Mouse (Mus musculus): ENCODE results near the gene Rbfox3. TPM values are rescaled to one million over a fixed set of nuclear protein-coding genes. Genes with fewer than 3 reads are reported as not detected.
A peak's percentile ranks its signal among the peaks of the same experiment; 100 is the strongest.
"Not testable (repeated sequence)": the region's sequence is repeated elsewhere in the genome, so short reads cannot be mapped to it uniquely, and the experiment has no call there.

Gene Rbfox3
- polyA plus RNA-seq, 1 experiment: 0.51 TPM

DNA sequence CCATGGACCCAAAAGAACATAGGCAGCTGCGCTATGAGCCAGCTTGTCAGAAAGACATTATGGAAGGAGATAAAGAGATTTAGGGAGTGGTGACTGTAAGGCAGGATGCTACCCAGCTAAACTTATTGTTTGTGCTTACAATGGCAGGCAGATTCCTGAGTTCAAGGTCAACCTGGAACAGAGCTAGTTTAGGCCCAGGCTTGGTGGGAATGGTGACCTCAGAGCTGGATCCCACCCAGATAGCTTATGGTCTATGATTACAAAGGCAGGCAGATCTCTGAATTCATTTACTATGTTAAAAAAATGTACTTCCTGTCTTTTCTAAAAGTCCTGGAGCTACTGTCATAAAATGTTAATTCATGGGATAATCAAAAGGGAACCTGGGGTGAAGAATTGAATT is 123.3 kb downstream of the Rbfox3 start:
- Histone ChIP-seq H3K27me3 (ENCODE audit: control insufficient read depth, insufficient read depth, low read length) (no peaks in the 10 kb centered on the region), H3K36me3 (ENCODE audit: control insufficient read depth, insufficient read depth, low read length) (no peaks in the 10 kb centered on the region), H3K4me1 (ENCODE audit: control insufficient read depth, insufficient read depth, insufficient read length) (no peaks in the 10 kb centered on the region), H3K4me3 (ENCODE audit: extremely low read depth, insufficient read depth, insufficient read length) (no peak overlapping the region), H3K27ac (ENCODE audit: insufficient read depth, low read length) (no peak overlapping the region)
- no peak for DNase-seq (ENCODE audit: low read depth in 1 of 2, low spot score in 2 of 2)
- WGBS: 92% methylated on average over 1 of the region's 1 CpGs
- TF ChIP-seq POLR2A (IDR thresholded peaks at IDR 0.05; ENCODE audit: low read depth, low read length): no peak
- no peak for TF ChIP-seq CTCF (IDR thresholded peaks at IDR 0.05; ENCODE audit: extremely low read depth, insufficient read depth, insufficient read length, insufficient replicate concordance)

- Histone ChIP-seq H3K27me3 (ENCODE audit: control insufficient read depth, insufficient read depth, low read length) (no peaks in the 10 kb centered on the region), H3K4me1 (ENCODE audit: control insufficient read depth, insufficient read depth, insufficient read length) (no peaks in the 10 kb centered on the region)
Observed at GRCm38 (mm10) chr11:118782677-118783076, 128.7 kb downstream of the Rbfox3 start.

DNA sequence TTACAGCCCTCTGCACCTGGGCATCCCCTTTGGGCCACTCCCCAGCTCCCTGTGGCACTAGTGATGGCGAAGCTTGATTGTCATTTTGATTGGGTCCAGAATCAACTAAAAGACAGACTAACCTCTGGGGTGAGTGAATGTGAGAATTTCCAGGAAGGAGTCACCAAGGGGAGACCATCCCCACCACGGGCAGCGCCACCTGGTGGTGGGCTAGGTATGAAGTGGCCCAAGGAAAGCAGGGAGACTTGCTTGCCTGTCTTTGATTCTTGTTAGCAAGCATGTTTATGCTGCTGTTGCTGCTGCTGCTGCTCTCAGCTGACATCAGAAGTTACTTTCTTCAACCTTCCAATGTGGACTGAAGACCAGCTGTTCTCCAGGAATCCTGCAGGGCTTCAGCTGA is 135.6 kb downstream of the Rbfox3 start:
- TF ChIP-seq CTCF (IDR thresholded peaks at IDR 0.05; ENCODE audit: extremely low read depth, insufficient read depth, insufficient read length, insufficient replicate concordance) (peak; percentile 65; the same call in 1 of the 2 replicates), POLR2A (IDR thresholded peaks at IDR 0.05; ENCODE audit: low read depth, low read length) (no peak)
- H3K27ac ChIP-seq (ENCODE audit: insufficient read depth, low read length): no peak overlapping the region
- no peak overlapping the region for H3K4me3 ChIP-seq (ENCODE audit: extremely low read depth, insufficient read depth, insufficient read length)
- H3K27me3 ChIP-seq (ENCODE audit: control insufficient read depth, insufficient read depth, low read length): no peaks in the 10 kb centered on the region
- H3K4me1 ChIP-seq (ENCODE audit: control insufficient read depth, insufficient read depth, insufficient read length): no peaks in the 10 kb centered on the region
- DNase-seq (ENCODE audit: low read depth in 1 of 2, low spot score in 2 of 2): no peak
- WGBS: 16% methylated on average over 3 of the region's 3 CpGs
- H3K36me3 ChIP-seq (ENCODE audit: control insufficient read depth, insufficient read depth, low read length): no peaks in the 10 kb centered on the region

More at GRCm38 (mm10) chr11:118782677-118783076, 128.7 kb downstream of the Rbfox3 start:
- TF ChIP-seq POLR2A (IDR thresholded peaks at IDR 0.05; ENCODE audit: low read depth, low read length) (no peak), CTCF (IDR thresholded peaks at IDR 0.05; ENCODE audit: extremely low read depth, insufficient read depth, insufficient read length, insufficient replicate concordance) (no peak)
- no peak for DNase-seq (ENCODE audit: low read depth in 1 of 2, low spot score in 2 of 2)
- WGBS: 79% methylated on average over 5 of the region's 5 CpGs
- Histone ChIP-seq H3K36me3 (ENCODE audit: control insufficient read depth, insufficient read depth, low read length) (no peaks in the 10 kb centered on the region), H3K27ac (ENCODE audit: insufficient read depth, low read length) (no peak overlapping the region), H3K4me3 (ENCODE audit: extremely low read depth, insufficient read depth, insufficient read length) (no peak overlapping the region)

DNA sequence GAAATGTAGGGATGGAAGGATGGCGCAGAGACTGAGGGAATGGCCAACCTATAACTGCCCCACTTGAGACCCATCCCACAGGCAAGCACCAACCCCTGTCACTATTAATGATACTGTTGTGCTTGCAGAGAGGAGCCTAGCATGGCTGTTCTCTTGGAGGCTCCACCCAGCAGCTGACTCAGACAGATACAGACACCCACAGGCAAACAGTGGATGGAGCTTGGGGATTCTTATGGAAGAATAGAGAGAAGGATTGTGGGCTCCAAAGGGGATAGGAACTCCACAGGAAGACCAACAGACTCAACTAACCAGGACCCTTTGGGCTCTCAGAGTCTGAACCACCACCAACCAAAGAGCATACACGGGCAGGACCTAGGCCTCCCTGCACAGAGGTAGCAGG is 136.6 kb downstream of the Rbfox3 start:
- not testable (repeated sequence) for H3K27ac ChIP-seq (ENCODE audit: insufficient read depth, low read length); DNase-seq (ENCODE audit: low read depth in 1 of 2, low spot score in 2 of 2); H3K4me1 ChIP-seq (ENCODE audit: control insufficient read depth, insufficient read depth, insufficient read length); H3K36me3 ChIP-seq (ENCODE audit: control insufficient read depth, insufficient read depth, low read length); H3K27me3 ChIP-seq (ENCODE audit: control insufficient read depth, insufficient read depth, low read length); H3K4me3 ChIP-seq (ENCODE audit: extremely low read depth, insufficient read depth, insufficient read length)
- WGBS: 66% methylated on average over 2 of the region's 2 CpGs

DNA sequence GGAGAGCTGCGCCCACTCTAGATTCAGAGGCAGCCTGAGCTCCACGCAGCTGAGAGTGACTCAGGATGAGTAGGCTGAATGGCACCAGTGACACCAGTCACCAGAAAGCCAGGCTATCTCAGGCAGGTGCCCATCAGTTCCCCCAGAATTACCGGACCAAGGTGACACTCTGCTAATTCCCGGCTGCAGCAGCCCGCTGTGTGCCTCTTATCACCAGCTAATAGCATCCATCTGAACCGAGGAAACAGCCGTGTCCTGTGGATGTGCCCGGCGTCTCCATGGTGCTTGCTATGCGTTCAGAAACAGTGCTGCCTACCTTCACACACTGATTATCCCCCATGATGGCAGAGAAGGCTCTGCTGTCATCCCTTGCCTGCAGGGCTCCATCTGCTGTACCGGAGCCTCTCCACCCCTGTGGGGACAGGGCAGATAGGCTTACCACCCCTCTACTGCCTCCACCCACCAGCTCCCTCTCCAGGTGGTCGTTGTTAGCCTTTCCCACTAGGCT is 138.3 kb downstream of the Rbfox3 start:
- Histone ChIP-seq H3K27me3 (ENCODE audit: control insufficient read depth, insufficient read depth, low read length) (no peaks in the 10 kb centered on the region), H3K27ac (ENCODE audit: insufficient read depth, low read length) (no peak overlapping the region), H3K4me1 (ENCODE audit: control insufficient read depth, insufficient read depth, insufficient read length) (no peaks in the 10 kb centered on the region), H3K36me3 (ENCODE audit: control insufficient read depth, insufficient read depth, low read length) (no peaks in the 10 kb centered on the region), H3K4me3 (ENCODE audit: extremely low read depth, insufficient read depth, insufficient read length) (no peak overlapping the region)
- 69% methylated on average over 12 of the region's 12 CpGs for WGBS
- DNase-seq (ENCODE audit: low read depth in 1 of 2, low spot score in 2 of 2): no peak
- TF ChIP-seq POLR2A (IDR thresholded peaks at IDR 0.05; ENCODE audit: low read depth, low read length) (no peak), CTCF (IDR thresholded peaks at IDR 0.05; ENCODE audit: extremely low read depth, insufficient read depth, insufficient read length, insufficient replicate concordance) (no peak)

GRCm38 (mm10) chr11:118771358-118771757 is 140.0 kb downstream of the Rbfox3 start:
- Histone ChIP-seq H3K27ac (ENCODE audit: insufficient read depth, low read length) (no peak overlapping the region), H3K4me1 (ENCODE audit: control insufficient read depth, insufficient read depth, insufficient read length) (no peaks in the 10 kb centered on the region), H3K27me3 (ENCODE audit: control insufficient read depth, insufficient read depth, low read length) (no peaks in the 10 kb centered on the region), H3K4me3 (ENCODE audit: extremely low read depth, insufficient read depth, insufficient read length) (no peak overlapping the region), H3K36me3 (ENCODE audit: control insufficient read depth, insufficient read depth, low read length) (no peaks in the 10 kb centered on the region)
- TF ChIP-seq POLR2A (IDR thresholded peaks at IDR 0.05; ENCODE audit: low read depth, low read length) (no peak), CTCF (IDR thresholded peaks at IDR 0.05; ENCODE audit: extremely low read depth, insufficient read depth, insufficient read length, insufficient replicate concordance) (no peak)
- 83% methylated on average over 4 of the region's 4 CpGs for WGBS
- DNase-seq (ENCODE audit: low read depth in 1 of 2, low spot score in 2 of 2): no peak

GRCm38 (mm10) chr11:118770789-118771188 is 140.6 kb downstream of the Rbfox3 start:
- WGBS: 83% methylated on average over 7 of the region's 7 CpGs
- Histone ChIP-seq H3K4me3 (ENCODE audit: extremely low read depth, insufficient read depth, insufficient read length) (no peak overlapping the region), H3K27ac (ENCODE audit: insufficient read depth, low read length) (no peak overlapping the region), H3K27me3 (ENCODE audit: control insufficient read depth, insufficient read depth, low read length) (no peaks in the 10 kb centered on the region), H3K36me3 (ENCODE audit: control insufficient read depth, insufficient read depth, low read length) (no peaks in the 10 kb centered on the region), H3K4me1 (ENCODE audit: control insufficient read depth, insufficient read depth, insufficient read length) (no peaks in the 10 kb centered on the region)
- no peak for TF ChIP-seq CTCF (IDR thresholded peaks at IDR 0.05; ENCODE audit: extremely low read depth, insufficient read depth, insufficient read length, insufficient replicate concordance)
- TF ChIP-seq POLR2A (IDR thresholded peaks at IDR 0.05; ENCODE audit: low read depth, low read length): no peak
- DNase-seq (ENCODE audit: low read depth in 1 of 2, low spot score in 2 of 2): no peak
